Mouse (Mus musculus) midbrain, postnatal 0 days (tissue): ENCODE data around the gene F2rl1. TPM values are rescaled to one million over a fixed set of nuclear protein-coding genes. Genes with fewer than 3 reads are reported as not detected.

ENCODE experiments used
- ATAC-seq: fragments of 200-750 bp; cut with Nextera tagmentation; 2 replicates; pipeline ENCODE4 v1.8.0; 2017; ENCODE audit warnings: moderate number of reproducible peaks, mild to moderate bottlenecking, moderate TSS enrichment, moderate library complexity; ENCODE audit not compliant: low FRiP score
- DNase-seq: peaks from one replicate; pipeline ENCODE4 v3.0.0-alpha.2; 2015; ENCODE audit warnings: low spot score
- H3K27ac ChIP-seq: fragments of 300-500 bp; sonication (generic); 2 replicates; pipeline ENCODE4 v1.5.1; 2014; ENCODE audit warnings: low read depth, mild to moderate bottlenecking, low read length, mixed read lengths
- H3K27me3 ChIP-seq: fragments of 300-500 bp; sonication (generic); 2 replicates; pipeline ENCODE4 v1.6.1; 2014; ENCODE audit warnings: low read length, control low read depth, mixed read lengths; ENCODE audit not compliant: insufficient read depth
- H3K36me3 ChIP-seq: fragments of 300-500 bp; sonication (generic); 2 replicates; pipeline ENCODE4 v1.6.1; 2014; ENCODE audit warnings: low read length, control low read depth, mixed read lengths; ENCODE audit not compliant: insufficient read depth
- H3K4me1 ChIP-seq: fragments of 300-500 bp; sonication (generic); 2 replicates; pipeline ENCODE4 v1.6.1; 2014; ENCODE audit warnings: mild to moderate bottlenecking, control low read depth, antibody characterized with exemption, low read length, mixed read lengths; ENCODE audit not compliant: insufficient read depth
- H3K4me2 ChIP-seq: fragments of 300-500 bp; sonication (generic); 2 replicates; pipeline ENCODE4 v1.6.1; 2014; ENCODE audit warnings: low read depth, mild to moderate bottlenecking, low read length, mixed read lengths; ENCODE audit not compliant: poor library complexity, severe bottlenecking
- H3K4me3 ChIP-seq: fragments of 300-500 bp; sonication (generic); 2 replicates; pipeline ENCODE4 v1.5.1; 2014; ENCODE audit warnings: low read depth, mild to moderate bottlenecking, low read length, moderate library complexity
- H3K9ac ChIP-seq: fragments of 300-500 bp; sonication (generic); replicated peaks from 2 replicates; pipeline ENCODE4 v1.6.1; 2014; ENCODE audit warnings: mild to moderate bottlenecking, low read length, moderate library complexity, mixed read lengths; ENCODE audit not compliant: poor library complexity, severe bottlenecking
- H3K9me3 ChIP-seq: fragments of 300-500 bp; sonication (generic); 2 replicates; pipeline ENCODE4 v1.6.1; 2016; ENCODE audit warnings: low read length, control low read depth
- CTCF ChIP-seq: IDR thresholded peaks from 2 replicates; pipeline ENCODE4 v1.5.1; 2016; ENCODE audit warnings: antibody characterized with exemption, mild to moderate bottlenecking
- WGBS: fragments of 180-500 bp; shearing (Covaris S2); extraction: QIAGEN DNeasy Blood & Tissue Kit; methylation state at CpG from one replicate; pipeline ENCODE4 v1.1.7; 2014; 5-methylcytosine and 5-hydroxymethylcytosine counted together
- polyA plus RNA-seq: library from polyadenylated mRNA; unstranded; fragments of >200 nt; fragmentation: Nextera tagmentation; extraction: Ambion mirVana; gene quantifications from 2 replicates; pipeline ENCODE4 v1.2.1, GENCODE M21; 2015
- total RNA-seq: library from RNA; depleted of rRNA; stranded (reverse); fragments of >200 nt; gene quantifications from 2 replicates; pipeline ENCODE4 v1.2.3, GENCODE M21; 2014

Gene F2rl1
- total and polyA plus RNA-seq, 2 experiments from 2014 or later = 0.16 to 0.21 TPM

GRCm38 (mm10) chr13:95484664-95485063, 40.4 kb downstream of the F2rl1 start:
- no peak overlapping the region for H3K4me2 ChIP-seq
- no peaks in the 10 kb centered on the region for H3K36me3 ChIP-seq
- no peaks in the 10 kb centered on the region for H3K27me3 ChIP-seq
- no peak overlapping the region for H3K27ac ChIP-seq
- no peak for ATAC-seq
- H3K9ac ChIP-seq = no peak overlapping the region
- no peak for TF ChIP-seq CTCF
- no peaks in the 10 kb centered on the region for H3K9me3 ChIP-seq
- no peak overlapping the region for H3K4me3 ChIP-seq
- 36% methylated on average over 5 of the region's 5 CpGs for WGBS
- DNase-seq = peak; percentile 8
- H3K4me1 ChIP-seq = no peaks in the 10 kb centered on the region

GRCm38 (mm10) chr13:95481428-95481827, 43.6 kb downstream of the F2rl1 start:
- Histone ChIP-seq H3K4me1 (no peaks in the 10 kb centered on the region), H3K27ac (no peak overlapping the region), H3K4me3 (no peak overlapping the region), H3K27me3 (no peaks in the 10 kb centered on the region), H3K36me3 (no peaks in the 10 kb centered on the region), H3K9me3 (no peaks in the 10 kb centered on the region), H3K9ac (no peak overlapping the region), H3K4me2 (no peak overlapping the region)
- ATAC-seq (peak; percentile 62), DNase-seq (peak; percentile 88)
- 9% methylated on average over 4 of the region's 4 CpGs for WGBS
- TF ChIP-seq CTCF = peak; percentile 93

GRCm38 (mm10) chr13:95478671-95479413, 46.2 kb downstream of the F2rl1 start, which contains the start of gene S100z:
S100z (minus strand) TSS chr13:95478721.
- no peak within 1 kb of the TSS for H3K4me3 ChIP-seq
- H3K9ac ChIP-seq = no peak within 1 kb of the TSS
- H3K36me3 ChIP-seq = no peaks in the 10 kb centered on the region
- no peaks in the 10 kb centered on the region for H3K27me3 ChIP-seq
- H3K9me3 ChIP-seq = no peaks in the 10 kb centered on the region
- TF ChIP-seq CTCF = no peak
- WGBS = 91% methylated on average over 21 of the region's 21 CpGs
- no peak within 1 kb of the TSS for H3K27ac ChIP-seq
- DNase-seq (no peak), ATAC-seq (no peak)
- no peaks in the 10 kb centered on the region for H3K4me1 ChIP-seq
- no peak within 1 kb of the TSS for H3K4me2 ChIP-seq

- Histone ChIP-seq H3K9ac (no peak overlapping the region), H3K4me1 (no peaks in the 10 kb centered on the region), H3K4me3 (no peak overlapping the region), H3K9me3 (no peaks in the 10 kb centered on the region), H3K27me3 (no peaks in the 10 kb centered on the region), H3K27ac (no peak overlapping the region), H3K36me3 (no peaks in the 10 kb centered on the region), H3K4me2 (no peak overlapping the region)
- WGBS = 85% methylated on average over 6 of the region's 6 CpGs
- DNase-seq (no peak), ATAC-seq (no peak)
- TF ChIP-seq CTCF = no peak
These were observed 47.9 kb downstream of the F2rl1 start for GRCm38 (mm10) chr13:95477173-95477572.

- WGBS = 81% methylated on average over 7 of the region's 7 CpGs
- H3K27ac ChIP-seq = no peak overlapping the region
- H3K4me2 ChIP-seq = no peak overlapping the region
- H3K9ac ChIP-seq = no peak overlapping the region
- DNase-seq (no peak), ATAC-seq (no peak)
- no peaks in the 10 kb centered on the region for H3K4me1 ChIP-seq
- TF ChIP-seq CTCF = no peak
- H3K36me3 ChIP-seq = no peaks in the 10 kb centered on the region
- no peak overlapping the region for H3K4me3 ChIP-seq
- H3K9me3 ChIP-seq = no peaks in the 10 kb centered on the region
- H3K27me3 ChIP-seq = no peaks in the 10 kb centered on the region
These were observed 49.9 kb downstream of the F2rl1 start for GRCm38 (mm10) chr13:95475124-95475523.

GRCm38 (mm10) chr13:95474294-95474693, 50.7 kb downstream of the F2rl1 start:
- Histone ChIP-seq H3K27me3 (no peaks in the 10 kb centered on the region), H3K27ac (no peak overlapping the region), H3K36me3 (no peaks in the 10 kb centered on the region), H3K4me3 (no peak overlapping the region), H3K4me2 (no peak overlapping the region), H3K9ac (no peak overlapping the region), H3K4me1 (no peaks in the 10 kb centered on the region), H3K9me3 (no peaks in the 10 kb centered on the region)
- DNase-seq (no peak), ATAC-seq (no peak)
- 87% methylated on average over 3 of the region's 3 CpGs for WGBS
- no peak for TF ChIP-seq CTCF
